Mouse (Mus musculus) gastrocnemius, adult 8-10 months (tissue): ENCODE measurements around the gene Coq10a. TPM values are rescaled to one million over a fixed set of nuclear protein-coding genes. Genes with fewer than 3 reads are reported as not detected.
"Not testable (repeated sequence)": the region's sequence is repeated elsewhere in the genome, so short reads cannot be mapped to it uniquely, and the experiment has no call there.

Experiments used
- DNase-seq, 2 experiments: peaks; one replicate each; pipeline ENCODE4 v3.0.0; 2022; ENCODE audit warnings: low spot score in 2 of 2
- total RNA-seq, 4 experiments: library from RNA; stranded (reverse); gene quantifications; 2 replicates each; pipeline ENCODE4 v1.2.4; 2022

The Coq10a gene
- total RNA-seq, 4 experiments from 2014 or later = 409 to 479 (median 445) TPM

DNA sequence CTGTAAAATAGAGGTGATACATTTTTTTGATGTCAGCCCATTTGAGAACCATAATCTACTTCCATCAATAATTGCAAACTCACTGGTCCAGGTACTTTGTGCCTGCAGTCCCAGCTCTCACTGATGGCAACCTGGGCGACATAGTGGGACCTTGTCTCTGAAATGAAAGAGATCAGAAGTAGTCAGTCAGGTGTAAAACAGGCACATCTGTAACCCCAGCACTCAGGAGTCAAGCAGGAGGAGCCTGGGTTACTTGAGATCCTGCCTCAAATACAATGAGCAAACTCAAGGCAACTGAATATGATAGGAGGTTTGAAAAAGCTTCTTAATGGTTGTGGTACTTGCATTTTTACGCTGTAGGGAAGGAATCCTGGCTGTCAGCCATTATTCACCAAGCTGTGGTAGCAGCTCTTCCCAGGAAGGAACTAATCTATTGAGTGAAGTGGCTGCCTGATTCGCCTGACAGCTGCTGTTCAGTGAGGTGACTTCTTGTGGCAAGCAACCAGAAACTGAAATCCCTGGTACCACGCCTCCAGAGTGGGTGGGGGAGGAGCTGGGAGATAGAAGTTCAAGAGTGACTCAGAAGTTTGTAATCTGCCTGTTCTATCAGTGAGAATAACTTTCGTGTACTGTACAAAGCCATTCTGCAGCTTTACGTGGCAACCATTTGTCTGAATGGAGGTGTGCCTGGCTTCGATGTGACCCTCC is 24.1 kb downstream of the Coq10a start:
- DNase-seq = peak; percentile 71 to 73

GRCm38 (mm10) chr10:128343436-128343835 is 25.4 kb downstream of the Coq10a start:
- no peak for DNase-seq

DNA sequence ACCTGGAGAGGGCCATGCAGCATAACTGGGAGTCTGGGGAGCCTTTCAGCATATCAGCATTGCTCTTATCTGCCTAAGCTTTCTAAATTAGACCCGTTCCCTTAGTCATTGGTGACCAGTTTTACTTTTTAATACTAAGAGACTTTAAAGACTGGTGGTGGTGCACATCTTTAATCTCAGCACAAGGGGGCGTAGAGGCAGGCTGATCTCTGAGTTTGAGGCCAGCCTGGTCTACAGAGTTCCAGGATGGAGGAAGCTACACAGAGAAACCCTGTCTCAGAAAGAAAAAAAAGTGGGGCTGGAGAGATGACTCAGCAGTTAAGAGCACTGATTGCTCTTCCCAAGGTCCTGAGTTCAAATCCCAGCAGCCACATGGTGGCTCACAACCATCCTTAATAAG is 28.5 kb downstream of the Coq10a start:
- no peak for DNase-seq

DNA sequence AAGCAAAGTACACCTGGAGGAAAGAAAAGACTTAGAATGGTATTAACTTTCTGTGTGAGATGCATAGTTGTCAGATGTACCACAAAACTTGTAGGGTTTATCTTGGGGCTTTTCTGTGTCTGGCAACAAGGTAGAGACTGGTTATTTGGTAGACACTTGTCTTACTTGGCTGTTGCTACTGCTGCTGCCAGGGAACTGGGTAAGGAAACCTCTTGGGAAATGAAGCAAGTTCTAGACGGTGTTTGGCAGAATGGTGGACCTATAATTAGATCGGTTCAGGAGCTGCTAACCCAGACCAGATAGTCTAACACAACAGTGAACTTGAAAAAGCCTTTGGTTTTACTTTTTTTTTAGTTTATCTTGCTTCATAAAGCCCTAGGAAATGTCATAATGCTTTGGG is 29.8 kb downstream of the Coq10a start:
- DNase-seq = no peak

GRCm38 (mm10) chr10:128338415-128338814 is 30.4 kb downstream of the Coq10a start:
- DNase-seq = no peak

GRCm38 (mm10) chr10:128337306-128338181 is 31.3 kb downstream of the Coq10a start, which contains the start of gene Cs:
Gene Cs, plus strand, starts transcription at chr10:128337734.
- DNase-seq = peak; percentile 92 to 95

GRCm38 (mm10) chr10:128336597-128336996 is 32.2 kb downstream of the Coq10a start:
- no peak for DNase-seq

DNA sequence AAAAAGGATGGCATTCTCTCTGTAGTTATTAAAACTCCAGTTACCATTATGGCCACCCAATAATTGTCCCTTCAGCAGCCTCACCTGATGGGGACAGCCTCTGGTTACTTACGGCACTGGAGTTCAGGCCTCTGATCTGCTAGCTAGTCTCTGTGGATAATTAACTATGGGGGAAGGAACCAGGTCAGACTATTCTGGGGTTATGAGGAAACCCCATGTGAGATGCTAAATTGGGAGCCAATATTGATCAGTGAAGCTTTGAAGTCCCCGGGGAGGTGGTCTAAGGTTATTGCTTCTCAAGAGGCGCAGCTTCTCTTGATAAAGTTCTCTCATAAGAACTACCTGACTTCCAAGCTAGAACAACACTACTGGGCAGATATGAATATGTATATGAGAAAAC is 32.6 kb downstream of the Coq10a start:
- DNase-seq = no peak

GRCm38 (mm10) chr10:128335582-128335981 is 33.2 kb downstream of the Coq10a start:
- DNase-seq = peak; percentile 63 to 71

DNA sequence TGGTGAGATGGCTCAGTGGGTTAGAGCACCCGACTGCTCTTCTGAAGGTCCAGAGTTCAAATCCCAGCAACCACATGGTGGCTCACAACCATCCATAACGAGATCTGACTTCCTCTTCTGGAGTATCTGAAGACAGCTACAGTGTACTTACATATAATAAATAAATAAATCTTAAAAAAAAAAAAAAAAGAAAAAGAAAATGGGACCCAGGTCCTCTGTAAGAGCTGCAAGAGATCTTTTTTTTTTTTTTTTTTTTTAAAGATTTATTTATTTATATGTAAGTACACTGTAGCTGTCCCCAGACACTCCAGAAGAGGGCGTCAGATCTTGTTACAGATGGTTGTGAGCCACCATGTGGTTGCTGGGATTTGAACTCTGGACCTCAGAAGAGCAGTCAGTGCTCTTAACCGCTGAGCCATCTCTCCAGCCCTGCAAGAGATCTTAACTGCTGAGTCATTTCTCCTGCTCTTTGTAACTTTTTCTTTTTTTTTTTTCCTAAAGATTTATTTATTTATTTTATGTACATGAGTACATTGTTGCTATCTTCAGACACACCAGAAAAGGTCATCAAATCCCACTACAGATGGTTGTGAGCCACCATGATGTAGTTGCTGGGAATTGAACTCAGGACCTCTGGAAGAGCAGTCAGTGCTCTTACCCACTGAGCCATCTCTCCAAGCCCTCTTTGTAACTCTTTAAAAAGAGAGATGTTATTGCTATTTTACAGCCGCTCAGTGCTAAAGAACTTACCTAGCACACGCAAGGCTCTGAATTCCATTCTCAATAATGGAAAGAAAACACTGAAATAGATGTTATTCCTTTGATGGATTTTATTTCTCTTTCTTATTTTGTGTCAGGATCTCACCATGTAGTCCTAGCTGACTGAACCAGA is 36.2 kb downstream of the Coq10a start:
- DNase-seq = not testable (repeated sequence)

DNA sequence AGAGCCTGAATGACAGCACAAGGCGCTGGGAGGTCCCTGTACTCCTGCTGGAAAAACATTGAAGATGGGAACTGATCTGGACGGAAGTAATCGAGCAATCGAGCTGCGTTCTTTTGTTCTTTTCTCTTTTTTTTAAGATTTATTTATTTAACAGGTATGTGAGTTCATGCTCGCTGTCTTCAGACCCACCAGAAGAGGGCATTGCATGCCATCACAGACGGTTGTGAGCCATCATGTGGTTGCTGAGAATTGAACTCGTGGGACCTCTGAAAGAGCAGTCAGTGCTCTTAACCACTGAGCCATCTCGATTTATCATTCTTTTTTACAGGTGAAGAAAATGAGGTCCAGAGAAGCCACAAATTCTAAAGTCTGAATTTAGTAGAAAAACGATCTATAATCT is 41.2 kb downstream of the Coq10a start:
- DNase-seq = no peak

- DNase-seq = no peak
These were observed 42.0 kb downstream of the Coq10a start for GRCm38 (mm10) chr10:128326825-128327224.

DNA sequence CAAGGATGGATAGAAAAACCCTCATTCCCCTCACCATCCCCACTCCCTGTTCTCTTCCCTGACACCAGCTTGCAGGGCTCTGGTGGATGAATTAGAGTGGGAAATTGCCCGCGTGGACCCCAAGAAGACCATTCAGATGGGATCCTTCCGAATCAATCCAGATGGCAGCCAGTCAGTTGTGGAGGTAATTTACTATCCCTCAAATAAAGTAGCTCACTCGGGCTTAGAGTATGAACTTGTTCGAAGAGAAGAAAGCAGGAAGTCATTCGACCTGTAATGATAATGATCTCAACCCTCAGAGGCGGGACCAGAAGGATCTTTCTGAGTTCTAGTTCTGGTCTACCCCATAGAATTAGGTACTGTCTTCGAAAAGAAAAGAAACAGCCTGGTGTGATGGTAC is 45.3 kb downstream of the Coq10a start:
- DNase-seq = no peak

DNA sequence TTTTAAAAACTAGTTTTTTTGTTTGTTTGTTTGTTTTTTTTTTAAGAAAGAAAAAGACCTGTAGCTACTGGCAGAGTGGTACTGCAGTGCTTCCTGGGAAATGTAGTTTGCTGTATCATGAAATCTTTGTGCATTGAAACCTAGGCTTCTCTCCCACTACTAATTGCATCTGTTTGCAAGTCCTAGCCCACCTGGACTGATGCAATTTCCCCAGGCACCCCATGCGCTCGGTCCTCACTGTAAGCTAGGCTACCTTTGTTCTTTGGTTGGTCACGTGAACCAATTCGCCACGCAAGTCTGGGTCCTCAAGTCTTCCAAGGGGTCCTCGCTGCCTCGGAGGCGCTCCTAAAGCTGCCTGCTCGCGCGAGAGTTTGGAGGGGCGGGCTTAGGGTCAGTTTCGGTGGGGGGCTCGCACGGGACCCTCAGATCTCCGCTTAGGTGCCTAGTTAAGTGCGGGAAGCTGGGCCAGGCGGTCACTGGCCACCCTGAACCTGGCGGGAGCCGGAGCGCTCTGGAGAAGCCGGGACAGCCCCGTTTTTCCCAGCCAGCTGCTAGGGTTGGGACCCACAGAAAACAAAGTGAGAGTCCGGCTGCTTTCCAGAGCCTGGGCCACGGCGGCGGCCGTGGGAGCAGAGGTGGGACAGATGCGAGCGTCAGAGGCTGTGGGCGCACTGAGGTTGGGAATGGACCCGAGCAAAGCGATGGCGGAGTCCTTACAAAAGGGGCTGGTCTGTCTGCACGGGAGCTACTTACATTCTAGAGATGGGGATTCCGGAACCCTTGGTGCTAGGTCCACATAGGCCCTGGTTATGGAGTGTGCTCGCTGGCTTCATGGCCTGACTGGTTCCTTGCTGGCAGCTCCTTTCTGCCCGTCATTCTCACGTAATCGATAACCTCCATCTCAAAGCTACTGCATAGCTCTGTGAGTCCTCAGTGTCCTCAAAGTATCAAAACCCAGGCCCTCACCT is 46.4 kb downstream of the Coq10a start, which contains the start of gene Cnpy2:
Gene Cnpy2 (plus strand): TSS at position 319 of the 968 bp plus-strand sequence.
- DNase-seq = peak; percentile 62 to 69

GRCm38 (mm10) chr10:128321641-128322040 is 47.2 kb downstream of the Coq10a start:
- no peak for DNase-seq

GRCm38 (mm10) chr10:128315578-128315977 is 53.2 kb downstream of the Coq10a start:
- DNase-seq = no peak
